Mouse (Mus musculus): ENCODE data around the gene Umad1.

DNA sequence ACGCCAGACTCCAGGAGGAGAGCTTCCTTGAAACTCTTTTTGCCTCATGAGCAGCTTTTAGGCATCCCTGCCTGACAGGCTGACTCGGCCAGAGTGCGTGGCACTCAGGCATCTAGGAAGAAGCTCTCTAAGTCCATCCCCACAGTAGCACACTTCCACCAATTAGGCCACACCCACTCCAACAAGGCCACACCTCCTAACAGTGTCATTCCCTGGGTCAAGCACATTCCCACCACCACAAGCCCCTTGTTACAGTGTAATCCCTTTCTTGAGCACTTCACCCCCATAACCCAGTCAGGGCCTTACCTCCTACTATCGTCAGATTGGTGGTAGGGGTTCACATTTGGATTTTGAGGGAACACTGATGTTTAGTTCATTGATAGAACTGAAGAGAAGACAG, 108.6 kb downstream of the Umad1 start:
- TF ChIP-seq CTCF (IDR thresholded peaks at IDR 0.05; ENCODE audit: low read depth) (no peak), EP300 (IDR thresholded peaks at IDR 0.05; ENCODE audit: low read depth) (no peak)
